Mouse (Mus musculus) lung, adult 2 months (tissue): ENCODE results near the gene Mrtfa.

Experiments
- CTCF ChIP-seq: fragments of 200-500 bp; IDR thresholded peaks from 2 replicates; pipeline ENCODE4 v1.5.1; 2011; ENCODE audit warnings: mild to moderate bottlenecking, low read length, control low read depth; ENCODE audit not compliant: insufficient read depth
- POLR2A ChIP-seq: fragments of 200-500 bp; IDR thresholded peaks from 2 replicates; pipeline ENCODE4 v1.6.1; 2011; ENCODE audit warnings: low read depth, mild to moderate bottlenecking, control low read depth, low read length, borderline replicate concordance; ENCODE audit errors: extremely low read depth

GRCm38 (mm10) chr15:81120946-81121345 lies 69.6 kb downstream of the Mrtfa start:
- TF ChIP-seq CTCF (no peak), POLR2A (no peak)
